Mouse (Mus musculus) midbrain, postnatal 0 days (tissue): ENCODE data around the gene Tmc6. TPM values are rescaled to one million over a fixed set of nuclear protein-coding genes. Genes with fewer than 3 reads are reported as not detected.
"Not testable (repeated sequence)": the region's sequence is repeated elsewhere in the genome, so short reads cannot be mapped to it uniquely, and the experiment has no call there.

ENCODE experiments used
- ATAC-seq: fragments of 200-750 bp; cut with Nextera tagmentation; 2 replicates; pipeline ENCODE4 v1.8.0; 2017; ENCODE audit warnings: moderate number of reproducible peaks, mild to moderate bottlenecking, moderate TSS enrichment, moderate library complexity; ENCODE audit not compliant: low FRiP score
- DNase-seq: peaks from one replicate; pipeline ENCODE4 v3.0.0-alpha.2; 2015; ENCODE audit warnings: low spot score
- H3K27ac ChIP-seq: fragments of 300-500 bp; sonication (generic); 2 replicates; pipeline ENCODE4 v1.5.1; 2014; ENCODE audit warnings: low read depth, mild to moderate bottlenecking, low read length, mixed read lengths
- H3K27me3 ChIP-seq: fragments of 300-500 bp; sonication (generic); 2 replicates; pipeline ENCODE4 v1.6.1; 2014; ENCODE audit warnings: low read length, control low read depth, mixed read lengths; ENCODE audit not compliant: insufficient read depth
- H3K36me3 ChIP-seq: fragments of 300-500 bp; sonication (generic); 2 replicates; pipeline ENCODE4 v1.6.1; 2014; ENCODE audit warnings: low read length, control low read depth, mixed read lengths; ENCODE audit not compliant: insufficient read depth
- H3K4me1 ChIP-seq: fragments of 300-500 bp; sonication (generic); 2 replicates; pipeline ENCODE4 v1.6.1; 2014; ENCODE audit warnings: mild to moderate bottlenecking, control low read depth, antibody characterized with exemption, low read length, mixed read lengths; ENCODE audit not compliant: insufficient read depth
- H3K4me2 ChIP-seq: fragments of 300-500 bp; sonication (generic); 2 replicates; pipeline ENCODE4 v1.6.1; 2014; ENCODE audit warnings: low read depth, mild to moderate bottlenecking, low read length, mixed read lengths; ENCODE audit not compliant: poor library complexity, severe bottlenecking
- H3K4me3 ChIP-seq: fragments of 300-500 bp; sonication (generic); 2 replicates; pipeline ENCODE4 v1.5.1; 2014; ENCODE audit warnings: low read depth, mild to moderate bottlenecking, low read length, moderate library complexity
- H3K9ac ChIP-seq: fragments of 300-500 bp; sonication (generic); replicated peaks from 2 replicates; pipeline ENCODE4 v1.6.1; 2014; ENCODE audit warnings: mild to moderate bottlenecking, low read length, moderate library complexity, mixed read lengths; ENCODE audit not compliant: poor library complexity, severe bottlenecking
- H3K9me3 ChIP-seq: fragments of 300-500 bp; sonication (generic); 2 replicates; pipeline ENCODE4 v1.6.1; 2016; ENCODE audit warnings: low read length, control low read depth
- CTCF ChIP-seq: IDR thresholded peaks from 2 replicates; pipeline ENCODE4 v1.5.1; 2016; ENCODE audit warnings: antibody characterized with exemption, mild to moderate bottlenecking
- WGBS: fragments of 180-500 bp; shearing (Covaris S2); extraction: QIAGEN DNeasy Blood & Tissue Kit; methylation state at CpG from one replicate; pipeline ENCODE4 v1.1.7; 2014; 5-methylcytosine and 5-hydroxymethylcytosine counted together
- polyA plus RNA-seq: library from polyadenylated mRNA; unstranded; fragments of >200 nt; fragmentation: Nextera tagmentation; extraction: Ambion mirVana; gene quantifications from 2 replicates; pipeline ENCODE4 v1.2.1, GENCODE M21; 2015
- total RNA-seq: library from RNA; depleted of rRNA; stranded (reverse); fragments of >200 nt; gene quantifications from 2 replicates; pipeline ENCODE4 v1.2.3, GENCODE M21; 2014

The Tmc6 gene
- total and polyA plus RNA-seq, 2 experiments from 2014 or later, result 2.2 to 3.9 TPM

- Histone ChIP-seq H3K4me3 (no peak overlapping the region), H3K9ac (no peak overlapping the region), H3K4me2 (no peak overlapping the region), H3K4me1 (0 out of 2 replicates have a peak, but pooled peaks cover 4% of the 10 kb centered on the region), H3K27me3 (no peaks in the 10 kb centered on the region), H3K36me3 (no peaks in the 10 kb centered on the region), H3K27ac (no peak overlapping the region), H3K9me3 (no peaks in the 10 kb centered on the region)
- no peak for DNase-seq
- no peak for ATAC-seq
- WGBS, result 97% methylated on average over 6 of the region's 6 CpGs
- TF ChIP-seq CTCF, result no peak
Observed at GRCm38 (mm10) chr11:117823411-117823810, 41.4 kb upstream of the Tmc6 start.

GRCm38 (mm10) chr11:117822728-117823241, 40.8 kb upstream of the Tmc6 start:
- H3K36me3 ChIP-seq, result no peaks in the 10 kb centered on the region
- no peak overlapping the region for H3K27ac ChIP-seq
- no peak overlapping the region for H3K4me2 ChIP-seq
- DNase-seq (no peak), ATAC-seq (no peak)
- H3K4me1 ChIP-seq, result 0 out of 2 replicates have a peak, but pooled peaks cover 4% of the 10 kb centered on the region
- no peaks in the 10 kb centered on the region for H3K27me3 ChIP-seq
- no peak overlapping the region for H3K4me3 ChIP-seq
- H3K9ac ChIP-seq, result no peak overlapping the region
- TF ChIP-seq CTCF, result no peak
- WGBS, result 88% methylated on average over 7 of the region's 7 CpGs
- H3K9me3 ChIP-seq, result no peaks in the 10 kb centered on the region

GRCm38 (mm10) chr11:117821868-117822267, 39.9 kb upstream of the Tmc6 start:
- Histone ChIP-seq H3K4me1 (0 out of 2 replicates have a peak, but pooled peaks cover 4% of the 10 kb centered on the region), H3K9ac (no peak overlapping the region), H3K36me3 (no peaks in the 10 kb centered on the region), H3K27ac (no peak overlapping the region), H3K4me2 (no peak overlapping the region), H3K9me3 (no peaks in the 10 kb centered on the region), H3K27me3 (no peaks in the 10 kb centered on the region), H3K4me3 (no peak overlapping the region)
- TF ChIP-seq CTCF, result no peak
- ATAC-seq, result no peak
- WGBS, result 90% methylated on average over 9 of the region's 9 CpGs
- no peak for DNase-seq

- Histone ChIP-seq H3K9me3 (no peaks in the 10 kb centered on the region), H3K4me2 (no peak overlapping the region)
Observed at GRCm38 (mm10) chr11:117820173-117820572, 38.2 kb upstream of the Tmc6 start.

GRCm38 (mm10) chr11:117819095-117819494, 37.1 kb upstream of the Tmc6 start:
- no peak overlapping the region for H3K9ac ChIP-seq
- H3K4me1 ChIP-seq, result no peaks in the 10 kb centered on the region
- ATAC-seq (no peak), DNase-seq (no peak)
- H3K9me3 ChIP-seq, result no peaks in the 10 kb centered on the region
- H3K36me3 ChIP-seq, result no peaks in the 10 kb centered on the region
- no peak for TF ChIP-seq CTCF
- no peaks in the 10 kb centered on the region for H3K27me3 ChIP-seq
- no peak overlapping the region for H3K27ac ChIP-seq
- 58% methylated on average over 8 of the region's 8 CpGs for WGBS
- H3K4me3 ChIP-seq, result no peak overlapping the region
- H3K4me2 ChIP-seq, result no peak overlapping the region

More at GRCm38 (mm10) chr11:117820173-117820572, 38.2 kb upstream of the Tmc6 start:
- no peak overlapping the region for H3K9ac ChIP-seq
- WGBS, result 100% methylated on average over 7 of the region's 7 CpGs
- H3K27me3 ChIP-seq, result no peaks in the 10 kb centered on the region
- no peak overlapping the region for H3K4me3 ChIP-seq
- DNase-seq, result no peak
- H3K27ac ChIP-seq, result no peak overlapping the region
- H3K36me3 ChIP-seq, result no peaks in the 10 kb centered on the region
- 0 out of 2 replicates have a peak, but pooled peaks cover 1% of the 10 kb centered on the region for H3K4me1 ChIP-seq
- no peak for TF ChIP-seq CTCF
- no peak for ATAC-seq

- no peak for TF ChIP-seq CTCF
- ATAC-seq (no peak), DNase-seq (no peak)
- Histone ChIP-seq H3K4me2 (no peak overlapping the region), H3K4me1 (no peaks in the 10 kb centered on the region), H3K9me3 (no peaks in the 10 kb centered on the region), H3K27ac (no peak overlapping the region), H3K9ac (no peak overlapping the region), H3K27me3 (no peaks in the 10 kb centered on the region), H3K4me3 (no peak overlapping the region), H3K36me3 (no peaks in the 10 kb centered on the region)
- 91% methylated on average over 10 of the region's 13 CpGs for WGBS
Observed at GRCm38 (mm10) chr11:117816389-117816996, 34.5 kb upstream of the Tmc6 start.

GRCm38 (mm10) chr11:117815850-117816249, 33.9 kb upstream of the Tmc6 start:
- not testable (repeated sequence) for H3K9me3 ChIP-seq, H3K9ac ChIP-seq, H3K27ac ChIP-seq, H3K36me3 ChIP-seq, H3K27me3 ChIP-seq, H3K4me1 ChIP-seq, H3K4me2 ChIP-seq, ATAC-seq, DNase-seq, H3K4me3 ChIP-seq
- 87% methylated on average over 9 of the region's 9 CpGs for WGBS
